Mouse (Mus musculus) G1E (cell line): ENCODE results near the gene Zfp553. TPM values are rescaled to one million over a fixed set of nuclear protein-coding genes. Genes with fewer than 3 reads are reported as not detected.

Experiments used
- ATAC-seq: 2 replicates; pipeline ENCODE4 v1.8.0; 2016; ENCODE audit warnings: mild to moderate bottlenecking; ENCODE audit not compliant: insufficient number of reproducible peaks, poor library complexity, low FRiP score, severe bottlenecking; ENCODE audit errors: extremely low read depth
- DNase-seq: peaks from one replicate; pipeline ENCODE4 v3.0.0; 2012; ENCODE audit warnings: low spot score
- H3K27me3 ChIP-seq: 2 replicates; pipeline ENCODE4 v1.6.1; 2012; ENCODE audit warnings: mild to moderate bottlenecking, low read length, inconsistent platforms; ENCODE audit not compliant: insufficient read depth
- H3K36me3 ChIP-seq: replicated peaks from 2 replicates; pipeline ENCODE3; 2012; ENCODE audit warnings: mild to moderate bottlenecking, inconsistent platforms
- H3K4me1 ChIP-seq: 2 replicates; pipeline ENCODE4 v1.6.1; 2012; ENCODE audit warnings: low read depth, low read length, inconsistent platforms, mixed read lengths; ENCODE audit not compliant: insufficient read depth
- H3K4me3 ChIP-seq: 2 replicates; pipeline ENCODE4 v1.5.1; 2012; ENCODE audit warnings: low read depth, mild to moderate bottlenecking, inconsistent platforms, low read length, moderate library complexity, mixed read lengths
- H3K9me3 ChIP-seq: replicated peaks from 2 replicates; pipeline ENCODE4 v1.6.1; 2012; ENCODE audit warnings: inconsistent platforms
- CTCF ChIP-seq: IDR thresholded peaks from 2 replicates; pipeline ENCODE4 v1.5.1; 2012; ENCODE audit warnings: low read depth, low read length, inconsistent platforms, mixed read lengths
- GATA1 ChIP-seq: IDR thresholded peaks from 2 replicates; pipeline ENCODE4 v1.6.1; 2012; ENCODE audit warnings: borderline replicate concordance, low read length, inconsistent platforms, mixed read lengths
- GATA2 ChIP-seq: IDR thresholded peaks from 2 replicates; pipeline ENCODE4 v1.6.1; 2012; ENCODE audit warnings: low read depth, low read length, inconsistent platforms, borderline replicate concordance
- POLR2AphosphoS5 ChIP-seq: IDR thresholded peaks from 2 replicates; pipeline ENCODE4 v1.6.1; 2012; ENCODE audit warnings: low read depth, low read length, inconsistent platforms; ENCODE audit not compliant: insufficient replicate concordance
- TAL1 ChIP-seq: conservative IDR thresholded peaks from 2 replicates; pipeline ENCODE4 v1.6.1; 2012; ENCODE audit warnings: low read depth, low read length, inconsistent platforms, mixed read lengths
- polyA plus RNA-seq: library from polyadenylated mRNA; stranded (reverse); fragments of >175 nt; gene quantifications from 2 replicates; pipeline ENCODE4 v1.2.3, GENCODE M21; 2012
- total RNA-seq, 2 experiments: library from RNA; stranded (forward) in 1 of 2; stranded (reverse) in 1 of 2; fragments of 200-1000 nt in 1 of 2; fragments of >200 nt in 1 of 2; fragmentation: Nextera tagmentation in 1 of 2; gene quantifications; 2 replicates each; pipeline ENCODE4 v1.2.3; 2014 to 2017

Zfp553 gene
- 11.7 and 20.0 TPM in 2 replicates for total RNA-seq (2014; fragmentation: Nextera tagmentation)
- total RNA-seq (2017): 22.0 and 25.2 TPM in 2 replicates
- polyA plus RNA-seq: 25.3 and 26.2 TPM in 2 replicates

DNA sequence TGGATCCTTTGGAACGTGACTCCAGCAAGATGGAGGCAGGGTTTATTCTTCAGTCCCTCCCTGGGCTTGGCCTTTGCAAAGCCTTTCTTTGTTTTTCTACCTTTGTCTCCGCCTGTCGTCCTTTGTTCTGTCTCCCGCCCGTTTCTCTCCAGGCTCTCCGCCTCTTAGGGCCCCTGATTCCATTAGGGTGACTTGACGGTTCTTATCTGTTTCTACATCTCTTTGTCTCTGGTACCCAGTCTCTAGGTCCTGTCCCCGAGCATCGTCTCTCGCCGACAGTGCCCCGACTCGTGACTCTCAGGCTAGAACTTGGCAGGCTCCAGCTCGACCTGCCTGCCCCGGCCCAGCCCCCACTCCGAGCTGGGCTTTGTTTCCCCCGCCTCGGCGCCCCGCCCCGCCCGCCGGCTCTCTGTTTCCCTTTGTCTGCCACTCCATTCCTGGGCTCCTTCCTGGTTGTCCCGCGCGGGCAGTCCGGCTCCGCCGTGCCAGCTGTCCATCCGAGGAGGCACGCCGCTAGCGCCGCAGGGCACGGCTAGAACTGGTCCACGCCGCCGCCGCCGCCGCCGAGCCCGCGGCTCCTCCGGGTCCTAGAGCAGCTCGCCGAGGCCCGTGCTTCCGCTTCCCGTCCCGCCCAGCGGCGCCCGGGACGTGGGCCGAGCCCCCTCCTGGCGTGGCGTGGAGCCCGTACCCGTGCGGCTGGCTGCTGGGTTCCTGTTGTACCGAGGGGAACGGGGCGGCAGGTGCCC, at the start of gene Zfp553, which contains the start of gene Sept1:
TSS of gene Zfp553 (plus strand) at position 440 of the 746 bp plus-strand sequence.
TSS of gene Sept1 (minus strand) at position 509 of the 746 bp plus-strand sequence.
- TF ChIP-seq TAL1 (no peak), GATA1 (no peak), GATA2 (no peak), POLR2AphosphoS5 (no peak), CTCF (no peak)
- Histone ChIP-seq H3K4me3 (peak within 1 kb of the TSS; percentile 96), H3K9me3 (no peaks in the 10 kb centered on the region), H3K36me3 (peaks cover 60% of the 10 kb centered on the region), H3K27me3 (no peaks in the 10 kb centered on the region), H3K4me1 (peaks cover 63% of the 10 kb centered on the region)
- peak; percentile 67 for ATAC-seq
- peak; percentile 85 for DNase-seq

DNA sequence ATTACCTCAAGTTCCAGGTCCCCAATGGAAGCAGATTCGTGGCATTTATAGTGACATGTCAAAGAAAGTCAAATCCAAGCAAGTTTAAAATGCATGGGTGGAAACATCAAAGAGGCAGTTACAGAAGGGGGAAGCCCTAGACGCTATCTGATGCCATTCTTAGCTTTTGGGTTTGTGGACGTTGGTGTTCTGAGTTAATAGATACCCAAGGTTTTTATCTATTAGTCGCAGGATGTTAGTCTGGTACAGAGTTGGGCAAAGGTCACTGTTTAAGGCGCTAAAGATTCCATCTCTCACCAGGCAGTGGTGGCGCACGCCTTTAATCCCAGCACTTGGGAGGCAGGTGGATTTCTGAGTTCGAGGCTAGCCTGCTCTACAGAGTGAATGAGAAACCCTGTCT, 49.5 kb upstream of the Zfp553 start:
- DNase-seq (peak; percentile 60), ATAC-seq (peak; percentile 58)
- no peak overlapping the region for H3K4me3 ChIP-seq
- peaks cover 4% of the 10 kb centered on the region; the same call in 1 of the 2 replicates for H3K9me3 ChIP-seq
- TF ChIP-seq POLR2AphosphoS5: no peak
- TF ChIP-seq GATA2: no peak
- TF ChIP-seq TAL1: peak; percentile 78
- peaks cover 74% of the 10 kb centered on the region for H3K4me1 ChIP-seq
- no peaks in the 10 kb centered on the region for H3K27me3 ChIP-seq
- H3K36me3 ChIP-seq: peaks cover 13% of the 10 kb centered on the region

DNA sequence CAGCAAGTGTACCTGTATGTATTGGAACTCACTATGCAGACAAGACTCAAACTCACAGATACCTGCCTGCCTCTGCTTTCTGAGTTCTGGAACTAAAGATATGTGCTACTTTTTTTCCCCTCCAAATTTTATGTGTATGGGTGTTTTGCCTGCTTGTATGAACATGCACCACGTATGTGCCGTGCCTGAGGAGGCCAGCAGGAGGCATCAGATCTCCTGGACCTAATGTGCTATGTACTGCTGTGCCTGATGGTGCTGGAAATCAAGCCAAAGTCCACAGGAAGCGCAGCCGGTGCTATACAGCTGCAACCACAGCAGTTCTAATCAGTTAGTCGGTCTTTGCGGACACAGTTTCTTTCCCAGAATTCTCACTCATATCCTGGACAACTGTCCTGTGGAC, 49.0 kb upstream of the Zfp553 start:
- DNase-seq (no peak), ATAC-seq (no peak)
- Histone ChIP-seq H3K9me3 (peaks cover 4% of the 10 kb centered on the region; the same call in 1 of the 2 replicates), H3K36me3 (peaks cover 18% of the 10 kb centered on the region), H3K4me3 (no peak overlapping the region), H3K4me1 (peaks cover 79% of the 10 kb centered on the region), H3K27me3 (no peaks in the 10 kb centered on the region)
- TF ChIP-seq GATA1 (no peak), CTCF (0 out of 2 replicates have a peak, but pooled peaks have one; percentile 29)

DNA sequence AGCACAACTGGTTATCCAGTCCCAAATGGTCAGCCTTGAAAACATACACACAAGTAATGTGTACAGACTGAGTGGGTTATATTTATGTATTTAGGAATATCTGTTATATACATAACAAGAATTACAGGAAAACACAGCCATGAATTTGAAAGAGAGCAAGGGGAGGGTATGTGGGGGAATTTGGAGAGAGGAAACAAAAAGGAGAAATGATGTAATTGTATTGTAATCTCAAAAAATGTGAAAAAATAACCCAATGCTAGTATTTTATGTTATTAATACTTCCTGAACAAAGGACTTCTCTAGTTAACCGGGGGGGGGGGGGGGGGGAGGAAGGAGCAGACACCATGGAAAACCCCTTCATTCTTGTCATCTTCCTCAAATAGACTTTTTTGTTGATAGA, 48.1 kb upstream of the Zfp553 start:
- no peak for DNase-seq
- no peaks in the 10 kb centered on the region for H3K9me3 ChIP-seq
- no peak for ATAC-seq
- TF ChIP-seq POLR2AphosphoS5 (no peak), GATA2 (no peak), TAL1 (no peak), CTCF (no peak), GATA1 (no peak)
- H3K27me3 ChIP-seq: no peaks in the 10 kb centered on the region
- no peak overlapping the region for H3K4me3 ChIP-seq
- peaks cover 26% of the 10 kb centered on the region for H3K36me3 ChIP-seq
- H3K4me1 ChIP-seq: peaks cover 87% of the 10 kb centered on the region

DNA sequence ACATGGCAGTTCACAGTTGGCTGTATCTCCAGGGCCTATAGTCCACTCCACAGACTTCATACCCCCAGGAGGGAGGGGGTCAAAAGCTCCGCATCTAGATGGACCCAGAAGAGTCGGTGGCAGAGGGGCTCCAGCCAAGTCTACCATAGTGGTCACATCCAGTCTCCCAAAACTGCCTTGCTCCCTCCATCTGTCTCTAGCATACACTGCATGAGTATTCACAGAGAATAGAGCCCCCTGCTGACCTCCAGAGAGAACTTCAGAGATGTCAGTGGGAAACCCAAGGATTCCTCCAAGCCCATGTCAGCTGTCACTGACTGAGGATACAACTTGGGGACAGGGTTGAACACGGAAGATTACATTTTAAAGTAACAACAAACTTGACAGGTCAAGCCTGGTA, 47.3 kb upstream of the Zfp553 start:
- ATAC-seq (no peak), DNase-seq (no peak)
- H3K4me1 ChIP-seq: peaks cover 86% of the 10 kb centered on the region
- peaks cover 35% of the 10 kb centered on the region for H3K36me3 ChIP-seq
- H3K9me3 ChIP-seq: no peaks in the 10 kb centered on the region
- TF ChIP-seq GATA1 (no peak), GATA2 (no peak), POLR2AphosphoS5 (no peak), CTCF (0 out of 2 replicates have a peak, but pooled peaks have one; percentile 13), TAL1 (no peak)
- H3K27me3 ChIP-seq: no peaks in the 10 kb centered on the region
- no peak overlapping the region for H3K4me3 ChIP-seq

DNA sequence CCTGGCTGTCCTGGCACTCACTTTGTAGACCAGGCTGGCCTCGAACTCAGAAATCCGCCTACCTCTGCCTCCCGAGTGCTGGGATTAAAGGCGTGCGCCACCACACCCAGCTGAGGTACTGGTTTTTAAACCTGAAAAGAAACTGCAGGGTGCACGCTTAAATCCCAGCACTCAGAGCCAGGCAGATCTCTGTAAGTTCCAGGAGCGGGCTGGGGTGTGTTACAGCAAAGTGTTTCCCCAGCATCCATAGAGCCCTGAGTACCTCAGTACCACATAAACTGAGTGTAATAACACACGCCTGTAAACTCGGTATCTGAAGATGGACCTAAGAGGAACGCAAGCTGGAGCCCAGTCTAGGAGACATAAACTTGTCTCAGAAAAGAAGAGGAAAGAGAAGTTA, 45.5 kb upstream of the Zfp553 start:
- no peak overlapping the region for H3K4me3 ChIP-seq
- TF ChIP-seq TAL1: no peak
- H3K36me3 ChIP-seq: peaks cover 53% of the 10 kb centered on the region
- DNase-seq (no peak), ATAC-seq (no peak)
- peaks cover 76% of the 10 kb centered on the region for H3K4me1 ChIP-seq
- no peaks in the 10 kb centered on the region for H3K9me3 ChIP-seq
- no peaks in the 10 kb centered on the region for H3K27me3 ChIP-seq
